Mouse (Mus musculus) limb, embryonic 11.5 days (tissue): ENCODE results near the gene Fam169b. TPM values are rescaled to one million over a fixed set of nuclear protein-coding genes. Genes with fewer than 3 reads are reported as not detected.
A peak's percentile ranks its signal among the peaks of the same experiment; 100 is the strongest.

Experiments
- ATAC-seq: fragments of 200-750 bp; cut with Nextera tagmentation; 2 replicates; pipeline ENCODE4 v1.8.0; 2017; ENCODE audit warnings: low read depth; ENCODE audit not compliant: insufficient number of reproducible peaks, low FRiP score, low TSS enrichment
- DNase-seq: peaks from one replicate; pipeline ENCODE4 v3.0.0-alpha.2; 2015; ENCODE audit warnings: low spot score
- H3K27ac ChIP-seq: fragments of 300-500 bp; sonication (generic); replicated peaks from 2 replicates; pipeline ENCODE4 v1.5.1; 2014; ENCODE audit warnings: low read depth, mild to moderate bottlenecking, low read length
- H3K27me3 ChIP-seq: fragments of 300-500 bp; sonication (generic); 2 replicates; pipeline ENCODE4 v1.6.1; 2014; ENCODE audit warnings: mild to moderate bottlenecking, low read length, mixed read lengths; ENCODE audit not compliant: control insufficient read depth, insufficient read depth
- H3K36me3 ChIP-seq: fragments of 300-500 bp; sonication (generic); 2 replicates; pipeline ENCODE4 v1.6.1; 2014; ENCODE audit warnings: mild to moderate bottlenecking, low read length, moderate library complexity, mixed read lengths; ENCODE audit not compliant: control insufficient read depth, insufficient read depth
- H3K4me1 ChIP-seq: fragments of 300-500 bp; sonication (generic); 2 replicates; pipeline ENCODE4 v1.6.1; 2014; ENCODE audit warnings: low read length, mixed read lengths; ENCODE audit not compliant: control insufficient read depth, insufficient read depth
- H3K4me2 ChIP-seq: fragments of 300-500 bp; sonication (generic); 2 replicates; pipeline ENCODE4 v1.6.1; 2014; ENCODE audit warnings: low read depth, mild to moderate bottlenecking, moderate library complexity; ENCODE audit not compliant: severe bottlenecking
- H3K4me3 ChIP-seq: fragments of 300-500 bp; sonication (generic); 2 replicates; pipeline ENCODE4 v1.5.1; 2014; ENCODE audit warnings: low read depth, low read length
- H3K9ac ChIP-seq: fragments of 300-500 bp; sonication (generic); 2 replicates; pipeline ENCODE4 v1.6.1; 2014; ENCODE audit warnings: mild to moderate bottlenecking, low read length
- H3K9me3 ChIP-seq: fragments of 300-500 bp; sonication (generic); 2 replicates; pipeline ENCODE4 v1.6.1; 2016; ENCODE audit warnings: low read length; ENCODE audit not compliant: control insufficient read depth
- WGBS: fragments of 180-500 bp; shearing (Covaris S2); extraction: QIAGEN DNeasy Blood & Tissue Kit; methylation state at CpG from one replicate; pipeline ENCODE4 v1.1.7; 2014; 5-methylcytosine and 5-hydroxymethylcytosine counted together
- polyA plus RNA-seq: library from polyadenylated mRNA; unstranded; fragments of >200 nt; fragmentation: Nextera tagmentation; extraction: Ambion mirVana; gene quantifications from 2 replicates; pipeline ENCODE4 v1.2.1, GENCODE M21; 2014

Gene Fam169b
- polyA plus RNA-seq, 1 experiment from 2014 or later = 2.0 TPM

GRCm38 (mm10) chr7:68293997-68294789 lies 20.6 kb downstream of the Fam169b start:
- Histone ChIP-seq H3K36me3 (no peaks in the 10 kb centered on the region), H3K4me3 (no peak overlapping the region), H3K9ac (no peak overlapping the region), H3K9me3 (no peaks in the 10 kb centered on the region), H3K27ac (peak overlapping the region; percentile 63; the same call in 1 of the 2 replicates), H3K4me1 (0 out of 2 replicates have a peak, but pooled peaks cover 2% of the 10 kb centered on the region), H3K27me3 (no peaks in the 10 kb centered on the region), H3K4me2 (no peak overlapping the region)
- WGBS = 58% methylated on average over 16 of the region's 16 CpGs
- DNase-seq (peak; percentile 46), ATAC-seq (peak; percentile 68; the same call in 1 of the 2 replicates)

- Histone ChIP-seq H3K4me3 (no peak overlapping the region), H3K4me1 (0 out of 2 replicates have a peak, but pooled peaks cover 2% of the 10 kb centered on the region), H3K9ac (no peak overlapping the region), H3K9me3 (no peaks in the 10 kb centered on the region), H3K27ac (no peak overlapping the region), H3K27me3 (no peaks in the 10 kb centered on the region), H3K4me2 (no peak overlapping the region), H3K36me3 (no peaks in the 10 kb centered on the region)
- DNase-seq = no peak
- 92% methylated on average over 5 of the region's 5 CpGs for WGBS
- no peak for ATAC-seq
Measured at GRCm38 (mm10) chr7:68296487-68296886, 22.8 kb downstream of the Fam169b start.

- WGBS = 87% methylated on average over 13 of the region's 13 CpGs
- no peak overlapping the region for H3K4me3 ChIP-seq
- no peak overlapping the region for H3K9ac ChIP-seq
- H3K4me2 ChIP-seq = no peak overlapping the region
- DNase-seq (no peak), ATAC-seq (no peak)
- no peaks in the 10 kb centered on the region for H3K9me3 ChIP-seq
- no peaks in the 10 kb centered on the region for H3K27me3 ChIP-seq
- H3K36me3 ChIP-seq = no peaks in the 10 kb centered on the region
- no peak overlapping the region for H3K27ac ChIP-seq
- H3K4me1 ChIP-seq = peaks cover 8% of the 10 kb centered on the region; the same call in 1 of the 2 replicates
Measured at GRCm38 (mm10) chr7:68298381-68299076, 24.9 kb downstream of the Fam169b start.

GRCm38 (mm10) chr7:68301160-68301559 lies 27.5 kb downstream of the Fam169b start:
- no peaks in the 10 kb centered on the region for H3K27me3 ChIP-seq
- whole genome bisulfite sequencing = 80% methylated on average over 7 of the region's 7 CpGs
- ATAC-seq = no peak
- no peak overlapping the region for H3K4me3 ChIP-seq
- no peaks in the 10 kb centered on the region for H3K9me3 ChIP-seq
- no peak overlapping the region for H3K27ac ChIP-seq
- peaks cover 11% of the 10 kb centered on the region for H3K4me1 ChIP-seq
- H3K4me2 ChIP-seq = no peak overlapping the region
- no peak for DNase-seq
- no peaks in the 10 kb centered on the region for H3K36me3 ChIP-seq
- H3K9ac ChIP-seq = no peak overlapping the region

- no peak overlapping the region for H3K4me3 ChIP-seq
- DNase-seq = peak; percentile 85
- no peaks in the 10 kb centered on the region for H3K36me3 ChIP-seq
- H3K4me1 ChIP-seq = peaks cover 11% of the 10 kb centered on the region
- H3K9ac ChIP-seq = no peak overlapping the region
- peak overlapping the region; percentile 16; the same call in 1 of the 2 replicates for H3K4me2 ChIP-seq
- no peak; the same call in 1 of the 2 replicates for ATAC-seq
- H3K27me3 ChIP-seq = no peaks in the 10 kb centered on the region
- no peaks in the 10 kb centered on the region for H3K9me3 ChIP-seq
- WGBS = 30% methylated on average over 18 of the region's 18 CpGs
- no peak overlapping the region for H3K27ac ChIP-seq
Measured at GRCm38 (mm10) chr7:68302586-68303433, 29.2 kb downstream of the Fam169b start.

- no peak; the same call in 1 of the 2 replicates for ATAC-seq
- no peak overlapping the region for H3K4me2 ChIP-seq
Measured at GRCm38 (mm10) chr7:68303685-68304084, 30.0 kb downstream of the Fam169b start.

GRCm38 (mm10) chr7:68305781-68306575 lies 32.3 kb downstream of the Fam169b start:
- peaks cover 11% of the 10 kb centered on the region for H3K4me1 ChIP-seq
- no peak overlapping the region for H3K4me3 ChIP-seq
- no peak for ATAC-seq
- H3K4me2 ChIP-seq = no peak overlapping the region
- 78% methylated on average over 11 of the region's 11 CpGs for WGBS
- H3K27ac ChIP-seq = no peak overlapping the region
- no peaks in the 10 kb centered on the region for H3K36me3 ChIP-seq
- no peak overlapping the region for H3K9ac ChIP-seq
- no peaks in the 10 kb centered on the region for H3K27me3 ChIP-seq
- no peaks in the 10 kb centered on the region for H3K9me3 ChIP-seq
- DNase-seq = no peak

More at GRCm38 (mm10) chr7:68303685-68304084, 30.0 kb downstream of the Fam169b start:
- Histone ChIP-seq H3K36me3 (no peaks in the 10 kb centered on the region), H3K27ac (peak overlapping the region; percentile 45; the same call in 1 of the 2 replicates), H3K4me1 (peaks cover 11% of the 10 kb centered on the region), H3K9ac (no peak overlapping the region), H3K27me3 (no peaks in the 10 kb centered on the region), H3K9me3 (no peaks in the 10 kb centered on the region), H3K4me3 (no peak overlapping the region)
- WGBS = 24% methylated on average over 6 of the region's 6 CpGs
- peak; percentile 51 for DNase-seq
